Mouse (Mus musculus) neural tube, embryonic 15.5 days (tissue): ENCODE results near the gene Grin3b. TPM values are rescaled to one million over a fixed set of nuclear protein-coding genes. Genes with fewer than 3 reads are reported as not detected.

ENCODE experiments used
- ATAC-seq: fragments of 200-750 bp; cut with Nextera tagmentation; 2 replicates; pipeline ENCODE4 v1.8.0; 2017; ENCODE audit warnings: mild to moderate bottlenecking, moderate TSS enrichment, moderate library complexity; ENCODE audit not compliant: low FRiP score
- H3K27ac ChIP-seq: fragments of 300-500 bp; sonication (generic); replicated peaks from 2 replicates; pipeline ENCODE4 v1.5.1; 2015; ENCODE audit warnings: mild to moderate bottlenecking, inconsistent platforms
- H3K27me3 ChIP-seq: fragments of 300-500 bp; sonication (generic); replicated peaks from 2 replicates; pipeline ENCODE4 v1.6.1; 2015; ENCODE audit warnings: inconsistent platforms
- H3K36me3 ChIP-seq: fragments of 300-500 bp; sonication (generic); 2 replicates; pipeline ENCODE4 v1.6.1; 2015; ENCODE audit warnings: inconsistent platforms
- H3K4me1 ChIP-seq: fragments of 300-500 bp; sonication (generic); 2 replicates; pipeline ENCODE4 v1.6.1; 2015; ENCODE audit warnings: inconsistent platforms
- H3K4me2 ChIP-seq: fragments of 300-500 bp; sonication (generic); 2 replicates; pipeline ENCODE4 v1.6.1; 2015; ENCODE audit warnings: inconsistent platforms, mild to moderate bottlenecking, moderate library complexity
- H3K4me3 ChIP-seq: fragments of 300-500 bp; sonication (generic); replicated peaks from 2 replicates; pipeline ENCODE4 v1.5.1; 2015; ENCODE audit warnings: mild to moderate bottlenecking, inconsistent platforms
- H3K9ac ChIP-seq: fragments of 300-500 bp; sonication (generic); replicated peaks from 2 replicates; pipeline ENCODE4 v1.6.1; 2015; ENCODE audit warnings: mild to moderate bottlenecking, inconsistent platforms
- H3K9me3 ChIP-seq: fragments of 300-500 bp; sonication (generic); replicated peaks from 2 replicates; pipeline ENCODE4 v1.6.1; 2016; ENCODE audit warnings: inconsistent platforms
- WGBS: fragments of 180-500 bp; shearing (Covaris S2); methylation state at CpG from one replicate; pipeline ENCODE4 v1.1.7; 2015; ENCODE audit warnings: mixed read lengths; 5-methylcytosine and 5-hydroxymethylcytosine counted together
- polyA plus RNA-seq: library from polyadenylated mRNA; unstranded; fragments of >200 nt; fragmentation: Nextera tagmentation; extraction: Ambion mirVana; gene quantifications from 2 replicates; pipeline ENCODE4 v1.2.1, GENCODE M21; 2015

Grin3b gene
- polyA plus RNA-seq, 1 experiment from 2014 or later: 0.32 TPM

- ATAC-seq: no peak
- no peak overlapping the region for H3K4me3 ChIP-seq
- H3K27ac ChIP-seq: no peak overlapping the region
- no peak overlapping the region for H3K9ac ChIP-seq
- no peak overlapping the region for H3K4me2 ChIP-seq
- H3K36me3 ChIP-seq: no peaks in the 10 kb centered on the region
- H3K27me3 ChIP-seq: peaks cover 36% of the 10 kb centered on the region
- 89% methylated on average over 13 of the region's 13 CpGs for WGBS
- no peaks in the 10 kb centered on the region for H3K9me3 ChIP-seq
- no peaks in the 10 kb centered on the region for H3K4me1 ChIP-seq
These were observed 50.8 kb downstream of the Grin3b start for GRCm38 (mm10) chr10:80021320-80021641.

- H3K9me3 ChIP-seq: no peaks in the 10 kb centered on the region
- H3K27me3 ChIP-seq: peaks cover 29% of the 10 kb centered on the region
- H3K4me1 ChIP-seq: no peaks in the 10 kb centered on the region
- H3K4me2 ChIP-seq: no peak overlapping the region
- WGBS: 95% methylated on average over 12 of the region's 12 CpGs
- H3K36me3 ChIP-seq: no peaks in the 10 kb centered on the region
- no peak for ATAC-seq
- H3K9ac ChIP-seq: no peak overlapping the region
- no peak overlapping the region for H3K4me3 ChIP-seq
- no peak overlapping the region for H3K27ac ChIP-seq
These were observed 51.6 kb downstream of the Grin3b start for GRCm38 (mm10) chr10:80022164-80022563.

DNA sequence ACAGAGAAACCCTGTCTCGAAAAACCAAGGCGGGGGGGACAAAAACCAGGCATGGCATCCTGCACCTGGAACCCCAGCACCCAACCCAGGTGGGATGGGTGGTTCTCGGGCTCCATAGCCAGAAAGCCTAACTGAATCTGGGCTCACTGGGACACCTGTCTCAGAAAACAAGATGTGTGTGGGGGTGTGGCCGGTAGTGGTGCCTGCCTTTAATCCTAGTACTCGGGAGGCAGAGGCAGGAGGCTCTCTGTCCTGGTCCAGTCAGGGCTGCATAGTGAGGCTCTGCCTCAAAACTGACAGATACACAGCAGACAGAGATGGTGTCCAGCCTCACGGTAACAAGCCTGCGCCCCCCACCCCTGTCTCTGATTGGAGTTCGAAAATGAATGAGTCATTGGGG is 52.3 kb downstream of the Grin3b start:
- H3K36me3 ChIP-seq: no peaks in the 10 kb centered on the region
- no peak for ATAC-seq
- H3K4me3 ChIP-seq: no peak overlapping the region
- 93% methylated on average over 8 of the region's 8 CpGs for WGBS
- no peaks in the 10 kb centered on the region for H3K4me1 ChIP-seq
- H3K9ac ChIP-seq: no peak overlapping the region
- no peak overlapping the region for H3K4me2 ChIP-seq
- H3K27me3 ChIP-seq: peaks cover 27% of the 10 kb centered on the region
- no peak overlapping the region for H3K27ac ChIP-seq
- no peaks in the 10 kb centered on the region for H3K9me3 ChIP-seq

GRCm38 (mm10) chr10:80023758-80024157 is 53.2 kb downstream of the Grin3b start:
- Histone ChIP-seq H3K4me2 (no peak overlapping the region), H3K4me1 (no peaks in the 10 kb centered on the region), H3K27me3 (peaks cover 23% of the 10 kb centered on the region), H3K4me3 (no peak overlapping the region), H3K9ac (no peak overlapping the region), H3K27ac (no peak overlapping the region), H3K9me3 (no peaks in the 10 kb centered on the region), H3K36me3 (no peaks in the 10 kb centered on the region)
- ATAC-seq: no peak
- 88% methylated on average over 5 of the region's 5 CpGs for WGBS

DNA sequence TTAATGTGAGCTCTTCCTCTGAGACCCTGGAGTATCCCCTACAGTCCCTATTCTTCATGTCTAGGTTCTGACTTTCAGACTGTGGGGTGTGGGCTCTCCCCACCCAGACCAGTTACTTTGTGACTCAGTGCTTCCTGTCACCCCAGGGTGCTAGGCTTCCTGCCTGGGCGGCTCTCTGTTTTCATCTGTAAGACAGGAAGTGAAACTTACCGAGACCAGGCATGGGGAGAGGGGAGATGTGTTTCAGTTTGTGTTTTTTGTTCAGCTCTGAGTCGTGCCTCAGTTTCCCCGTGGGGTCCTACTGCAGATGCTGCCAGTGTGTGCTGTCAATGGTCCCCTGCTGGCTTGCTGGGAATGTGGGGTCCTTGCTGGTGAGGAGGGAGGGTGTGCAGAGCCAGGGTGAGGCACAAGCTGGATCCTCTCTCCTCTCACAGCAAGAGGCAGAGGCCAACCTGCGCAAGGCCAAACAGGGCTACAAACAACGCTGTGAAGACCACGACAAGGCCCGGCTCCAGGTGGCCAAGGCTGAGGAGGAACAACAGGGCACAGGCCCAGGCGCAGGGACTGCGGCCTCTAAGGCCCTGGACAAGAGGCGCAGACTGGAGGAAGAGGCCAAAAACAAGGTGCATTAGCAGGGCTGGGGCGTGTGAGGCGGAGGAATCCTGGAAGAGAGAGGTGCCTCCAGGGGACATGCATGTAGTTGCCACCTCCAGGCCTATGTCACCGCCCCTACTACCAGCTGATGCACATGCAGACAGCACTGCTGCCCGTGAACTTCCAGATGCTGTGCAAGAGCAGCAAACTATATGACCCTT is 53.9 kb downstream of the Grin3b start:
- no peak overlapping the region for H3K4me3 ChIP-seq
- no peak overlapping the region for H3K27ac ChIP-seq
- H3K9me3 ChIP-seq: no peaks in the 10 kb centered on the region
- ATAC-seq: no peak
- peaks cover 16% of the 10 kb centered on the region for H3K27me3 ChIP-seq
- no peaks in the 10 kb centered on the region for H3K4me1 ChIP-seq
- WGBS: 82% methylated on average over 15 of the region's 15 CpGs
- H3K9ac ChIP-seq: no peak overlapping the region; the same call in 1 of the 2 replicates
- no peak overlapping the region for H3K4me2 ChIP-seq
- no peaks in the 10 kb centered on the region for H3K36me3 ChIP-seq

- ATAC-seq: no peak
- no peak overlapping the region for H3K9ac ChIP-seq
- no peaks in the 10 kb centered on the region for H3K36me3 ChIP-seq
- H3K27ac ChIP-seq: no peak overlapping the region
- peaks cover 11% of the 10 kb centered on the region for H3K27me3 ChIP-seq
- H3K4me2 ChIP-seq: no peak overlapping the region
- no peaks in the 10 kb centered on the region for H3K9me3 ChIP-seq
- H3K4me1 ChIP-seq: no peaks in the 10 kb centered on the region
- no peak overlapping the region for H3K4me3 ChIP-seq
- WGBS: 62% methylated on average over 4 of the region's 4 CpGs
These were observed 54.5 kb downstream of the Grin3b start for GRCm38 (mm10) chr10:80025044-80025347.

DNA sequence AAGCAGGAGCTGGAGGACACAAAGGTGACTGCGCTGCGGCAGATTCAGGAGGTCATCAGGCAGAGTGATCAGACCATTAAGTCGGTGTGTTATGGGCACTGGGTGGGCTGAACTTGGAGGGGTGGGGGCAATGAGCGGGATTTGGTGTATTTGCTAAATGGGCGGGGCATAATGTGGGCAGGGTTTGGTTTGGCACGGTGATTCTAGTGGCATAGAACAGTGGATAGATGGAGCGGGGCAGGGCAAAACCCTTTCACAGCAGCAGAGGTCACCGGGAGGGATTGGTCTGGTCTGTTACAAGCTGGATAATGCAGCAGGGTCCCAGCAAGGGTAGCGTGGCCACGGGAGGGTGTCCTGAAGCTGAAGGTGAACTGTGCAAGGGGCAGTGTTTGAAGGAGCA is 54.9 kb downstream of the Grin3b start:
- no peak overlapping the region for H3K27ac ChIP-seq

GRCm38 (mm10) chr10:80025889-80026288 is 55.4 kb downstream of the Grin3b start:
- no peaks in the 10 kb centered on the region for H3K9me3 ChIP-seq
- H3K27ac ChIP-seq: no peak overlapping the region
- no peak for ATAC-seq
- H3K36me3 ChIP-seq: no peaks in the 10 kb centered on the region
- H3K4me3 ChIP-seq: no peak overlapping the region
- no peaks in the 10 kb centered on the region for H3K4me1 ChIP-seq
- 59% methylated on average over 12 of the region's 12 CpGs for WGBS
- peaks cover 4% of the 10 kb centered on the region; the same call in 1 of the 2 replicates for H3K27me3 ChIP-seq
- no peak overlapping the region for H3K4me2 ChIP-seq
- H3K9ac ChIP-seq: no peak overlapping the region

More for the DNA sequence above, 54.9 kb downstream of the Grin3b start:
- Histone ChIP-seq H3K27me3 (peaks cover 6% of the 10 kb centered on the region), H3K36me3 (no peaks in the 10 kb centered on the region), H3K4me3 (no peak overlapping the region), H3K4me2 (no peak overlapping the region), H3K4me1 (no peaks in the 10 kb centered on the region), H3K9ac (no peak overlapping the region), H3K9me3 (no peaks in the 10 kb centered on the region)
- ATAC-seq: no peak
- 75% methylated on average over 10 of the region's 10 CpGs for WGBS

Other genes with a start within 250 kb of the Grin3b start
- gene Polrmt, start 224.1 kb upstream of the Grin3b start, polyA plus RNA-seq: 43.4 TPM in 2 replicates
- gene Fgf22, start 215.6 kb upstream of the Grin3b start, polyA plus RNA-seq: 2.7 and 3.4 TPM in 2 replicates
- gene Rnf126, start 203.8 kb upstream of the Grin3b start, polyA plus RNA-seq: 108 and 110 TPM in 2 replicates
- 2.6 and 4.5 TPM in 2 replicates for gene Fstl3, start 193.4 kb upstream of the Grin3b start, polyA plus RNA-seq
- gene Prss57, start 179.8 kb upstream of the Grin3b start, polyA plus RNA-seq: 0.14 and 10.2 TPM in 2 replicates
- 227 and 256 TPM in 2 replicates for gene Palm, start 177.1 kb upstream of the Grin3b start, polyA plus RNA-seq
- gene Misp, start 149.7 kb upstream of the Grin3b start, polyA plus RNA-seq: 0.33 and 11.5 TPM in 2 replicates
- gene Ptbp1, start 116.3 kb upstream of the Grin3b start, polyA plus RNA-seq: 55.8 and 121 TPM in 2 replicates
- gene Prtn3, start 96.2 kb upstream of the Grin3b start, polyA plus RNA-seq: 9.0 and 9.5 TPM in 2 replicates
- 316 and 385 TPM in 2 replicates for gene Plppr3, start 96.1 kb upstream of the Grin3b start, polyA plus RNA-seq
- gene Elane, start 84.5 kb upstream of the Grin3b start, polyA plus RNA-seq: 0.31 and 0.50 TPM in 2 replicates
- gene Cfd, start 79.9 kb upstream of the Grin3b start, polyA plus RNA-seq: not detected in 2 replicates
- gene Med16, start 61.8 kb upstream of the Grin3b start, polyA plus RNA-seq: 44.9 and 46.7 TPM in 2 replicates
- 22.7 and 23.6 TPM in 2 replicates for gene Gm26602, start 59.9 kb upstream of the Grin3b start, polyA plus RNA-seq
- 1.8 and 2.8 TPM in 2 replicates for gene Kiss1r, start 53.7 kb upstream of the Grin3b start, polyA plus RNA-seq
- 264 and 288 TPM in 2 replicates for gene R3hdm4, start 49.5 kb upstream of the Grin3b start, polyA plus RNA-seq
- gene Arid3a, start 43.7 kb upstream of the Grin3b start, polyA plus RNA-seq: 2.4 and 5.1 TPM in 2 replicates
- 94.4 and 104 TPM in 2 replicates for gene Wdr18, start 10.6 kb upstream of the Grin3b start, polyA plus RNA-seq
- gene Tmem259, start 13.6 kb downstream of the Grin3b start, polyA plus RNA-seq: 21.3 and 24.7 TPM in 2 replicates
- 31.6 and 76.4 TPM in 2 replicates for gene Cnn2, start 17.9 kb downstream of the Grin3b start, polyA plus RNA-seq
- 5.2 and 5.6 TPM in 2 replicates for gene Abca7, start 25.8 kb downstream of the Grin3b start, polyA plus RNA-seq
- 2.0 and 13.7 TPM in 2 replicates for gene Arhgap45, start 45.9 kb downstream of the Grin3b start, polyA plus RNA-seq
- gene Polr2e, start 69.1 kb downstream of the Grin3b start, polyA plus RNA-seq: 134 and 148 TPM in 2 replicates
- gene Gpx4, start 76.5 kb downstream of the Grin3b start, polyA plus RNA-seq: 559 and 600 TPM in 2 replicates
- 11.7 and 12.8 TPM in 2 replicates for gene Sbno2, start 134.9 kb downstream of the Grin3b start, polyA plus RNA-seq
- 16.9 and 17.3 TPM in 2 replicates for gene Stk11, start 145.1 kb downstream of the Grin3b start, polyA plus RNA-seq
- gene Atp5d, start 167.9 kb downstream of the Grin3b start, polyA plus RNA-seq: 553 and 558 TPM in 2 replicates
- gene Cbarp, start 170.1 kb downstream of the Grin3b start, polyA plus RNA-seq: 91.9 and 93.0 TPM in 2 replicates
- 19.4 and 20.5 TPM in 2 replicates for gene Midn, start 177.6 kb downstream of the Grin3b start, polyA plus RNA-seq
- gene Cirbp, start 195.3 kb downstream of the Grin3b start, polyA plus RNA-seq: 284 and 345 TPM in 2 replicates
- 13.5 and 14.3 TPM in 2 replicates for gene 1600002K03Rik, start 202.2 kb downstream of the Grin3b start, polyA plus RNA-seq
- 25.9 and 31.2 TPM in 2 replicates for gene Efna2, start 208.8 kb downstream of the Grin3b start, polyA plus RNA-seq